Mouse (Mus musculus): ENCODE data around the gene Bicra. TPM values are rescaled to one million over a fixed set of nuclear protein-coding genes. Genes with fewer than 3 reads are reported as not detected.
A peak's percentile ranks its signal among the peaks of the same experiment; 100 is the strongest.

The Bicra gene
- polyA plus RNA-seq, 1 experiment from 2014 or later, result 1.4 TPM

- 84% methylated on average over 3 of the region's 3 CpGs for WGBS (ENCODE audit: insufficient replicate concordance)
- Histone ChIP-seq H3K9ac (no peak overlapping the region), H3K9me3 (replicated peaks) (no peaks in the 10 kb centered on the region), H3K27ac (no peak overlapping the region), H3K4me2 (no peak overlapping the region), H3K27me3 (peaks cover 1% of the 10 kb centered on the region), H3K4me1 (replicated peaks) (0 out of 2 replicates have a peak, but pooled peaks cover 3% of the 10 kb centered on the region), H3K4me3 (replicated peaks) (no peak overlapping the region), H3K36me3 (peaks cover 78% of the 10 kb centered on the region)
- no peak for DNase-seq
- ATAC-seq (ENCODE audit: low read depth), result no peak
Measured at GRCm38 (mm10) chr7:15938621-15939020, 109.1 kb downstream of the Bicra start.

GRCm38 (mm10) chr7:15937491-15937890 is 110.2 kb downstream of the Bicra start:
- Histone ChIP-seq H3K4me1 (replicated peaks) (no peaks in the 10 kb centered on the region), H3K9me3 (replicated peaks) (no peaks in the 10 kb centered on the region), H3K36me3 (peaks cover 67% of the 10 kb centered on the region), H3K9ac (no peak overlapping the region), H3K4me2 (no peak overlapping the region), H3K27me3 (peaks cover 5% of the 10 kb centered on the region), H3K27ac (no peak overlapping the region), H3K4me3 (replicated peaks) (no peak overlapping the region)
- no peak for ATAC-seq (ENCODE audit: low read depth)
- no peak for DNase-seq
- WGBS (ENCODE audit: insufficient replicate concordance), result 68% methylated on average over 5 of the region's 5 CpGs

GRCm38 (mm10) chr7:15933437-15934359 is 114.0 kb downstream of the Bicra start:
- WGBS (ENCODE audit: insufficient replicate concordance), result 28% methylated on average over 16 of the region's 16 CpGs

GRCm38 (mm10) chr7:15931635-15932034 is 116.1 kb downstream of the Bicra start:
- Histone ChIP-seq H3K4me2 (no peak overlapping the region), H3K27me3 (peaks cover 5% of the 10 kb centered on the region), H3K9me3 (replicated peaks) (no peaks in the 10 kb centered on the region), H3K9ac (no peak overlapping the region), H3K36me3 (peaks cover 8% of the 10 kb centered on the region), H3K4me1 (replicated peaks) (peaks cover 6% of the 10 kb centered on the region), H3K27ac (no peak overlapping the region), H3K4me3 (replicated peaks) (no peak overlapping the region)
- no peak for DNase-seq
- ATAC-seq (ENCODE audit: low read depth), result no peak
- 55% methylated on average over 3 of the region's 3 CpGs for WGBS (ENCODE audit: insufficient replicate concordance)

More at GRCm38 (mm10) chr7:15933437-15934359, 114.0 kb downstream of the Bicra start:
- H3K36me3 ChIP-seq, result peaks cover 29% of the 10 kb centered on the region
- no peak overlapping the region for H3K4me2 ChIP-seq
- H3K9me3 ChIP-seq (replicated peaks), result no peaks in the 10 kb centered on the region
- DNase-seq (no peak), ATAC-seq (ENCODE audit: low read depth) (no peak)
- peaks cover 6% of the 10 kb centered on the region for H3K4me1 ChIP-seq (replicated peaks)
- peaks cover 5% of the 10 kb centered on the region for H3K27me3 ChIP-seq
- H3K9ac ChIP-seq, result no peak overlapping the region
- H3K4me3 ChIP-seq (replicated peaks), result no peak overlapping the region
- no peak overlapping the region for H3K27ac ChIP-seq

GRCm38 (mm10) chr7:15930543-15930942 is 117.2 kb downstream of the Bicra start:
- H3K4me1 ChIP-seq (replicated peaks), result peaks cover 6% of the 10 kb centered on the region
- H3K27ac ChIP-seq, result no peak overlapping the region
- WGBS (ENCODE audit: insufficient replicate concordance), result 40% methylated on average over 2 of the region's 2 CpGs
- ATAC-seq (ENCODE audit: low read depth), result no peak
- no peak overlapping the region for H3K4me3 ChIP-seq (replicated peaks)
- DNase-seq, result no peak
- H3K27me3 ChIP-seq, result peaks cover 10% of the 10 kb centered on the region
- no peak overlapping the region for H3K9ac ChIP-seq
- no peak overlapping the region for H3K4me2 ChIP-seq
- H3K9me3 ChIP-seq (replicated peaks), result no peaks in the 10 kb centered on the region
- peaks cover 2% of the 10 kb centered on the region; the same call in 1 of the 2 replicates for H3K36me3 ChIP-seq

- H3K9me3 ChIP-seq (replicated peaks), result no peaks in the 10 kb centered on the region
- H3K9ac ChIP-seq, result no peak overlapping the region
- no peaks in the 10 kb centered on the region for H3K36me3 ChIP-seq
- no peak overlapping the region for H3K27ac ChIP-seq
- DNase-seq, result peak; percentile 65
- H3K27me3 ChIP-seq, result peaks cover 12% of the 10 kb centered on the region
- peaks cover 6% of the 10 kb centered on the region for H3K4me1 ChIP-seq (replicated peaks)
- ATAC-seq (ENCODE audit: low read depth), result peak; percentile 84
- H3K4me3 ChIP-seq (replicated peaks), result no peak overlapping the region
- 19% methylated on average over 4 of the region's 4 CpGs for WGBS (ENCODE audit: insufficient replicate concordance)
- no peak overlapping the region for H3K4me2 ChIP-seq
Measured at GRCm38 (mm10) chr7:15929910-15930309, 117.8 kb downstream of the Bicra start.

GRCm38 (mm10) chr7:15922220-15922773 is 125.4 kb downstream of the Bicra start, which contains the start of gene Selenow:
Gene Selenow (minus strand): TSS chr7:15922402.
- Histone ChIP-seq H3K4me2 (peak within 1 kb of the TSS; percentile 82), H3K9ac (peak within 1 kb of the TSS; percentile 82), H3K4me1 (replicated peaks) (peaks cover 43% of the 10 kb centered on the region), H3K27me3 (peaks cover 17% of the 10 kb centered on the region), H3K4me3 (replicated peaks) (peak within 1 kb of the TSS; percentile 74), H3K9me3 (replicated peaks) (no peaks in the 10 kb centered on the region), H3K36me3 (peaks cover 25% of the 10 kb centered on the region), H3K27ac (peak within 1 kb of the TSS; percentile 80)
- DNase-seq, result peak; percentile 89
- under 1% methylated on average over 33 of the region's 33 CpGs for WGBS (ENCODE audit: insufficient replicate concordance)
- peak; percentile 95 for ATAC-seq (ENCODE audit: low read depth)

GRCm38 (mm10) chr7:15921796-15922195 is 125.9 kb downstream of the Bicra start:
- DNase-seq, result peak; percentile 46
- Histone ChIP-seq H3K27me3 (peaks cover 17% of the 10 kb centered on the region), H3K9me3 (replicated peaks) (no peaks in the 10 kb centered on the region), H3K4me2 (peak overlapping the region; percentile 82), H3K4me1 (replicated peaks) (peaks cover 43% of the 10 kb centered on the region), H3K4me3 (replicated peaks) (peak overlapping the region; percentile 74), H3K36me3 (peaks cover 30% of the 10 kb centered on the region), H3K9ac (peak overlapping the region; percentile 82), H3K27ac (peak overlapping the region; percentile 80)
- ATAC-seq (ENCODE audit: low read depth), result peak; percentile 48
- WGBS (ENCODE audit: insufficient replicate concordance), result 1% methylated on average over 10 of the region's 10 CpGs

Other genes with a start within 250 kb of the Bicra start
- not detected in 2 replicates for gene Obox6, start 208.2 kb downstream of the Bicra start, polyA plus RNA-seq (2015; fragmentation: Nextera tagmentation; extraction: Ambion mirVana)
- not detected in 2 replicates for gene Crx, start 168.0 kb downstream of the Bicra start, polyA plus RNA-seq (2015; fragmentation: Nextera tagmentation; extraction: Ambion mirVana)
- not detected in 2 replicates for gene Crxos, start 165.3 kb downstream of the Bicra start, polyA plus RNA-seq (2015; fragmentation: Nextera tagmentation; extraction: Ambion mirVana)
- gene Selenow, start 125.5 kb downstream of the Bicra start, polyA plus RNA-seq (2015; fragmentation: Nextera tagmentation; extraction: Ambion mirVana), result 368 and 374 TPM in 2 replicates
- 122 and 132 TPM in 2 replicates for gene Nop53, start 101.8 kb downstream of the Bicra start, polyA plus RNA-seq (2015; fragmentation: Nextera tagmentation; extraction: Ambion mirVana)
- 3.9 and 4.6 TPM in 2 replicates for gene Ehd2, start 80.4 kb downstream of the Bicra start, polyA plus RNA-seq (2015; fragmentation: Nextera tagmentation; extraction: Ambion mirVana)
- gene Zfp541, start 13.9 kb upstream of the Bicra start, polyA plus RNA-seq (2015; fragmentation: Nextera tagmentation; extraction: Ambion mirVana), result 0.02 TPM in 1 of 2 replicates, not detected in the other
- gene Napa, start 50.5 kb upstream of the Bicra start, polyA plus RNA-seq (2015; fragmentation: Nextera tagmentation; extraction: Ambion mirVana), result 159 and 165 TPM in 2 replicates
- gene Kptn, start 72.0 kb upstream of the Bicra start, polyA plus RNA-seq (2015; fragmentation: Nextera tagmentation; extraction: Ambion mirVana), result 11.1 and 11.5 TPM in 2 replicates
- gene Slc8a2, start 81.9 kb upstream of the Bicra start, polyA plus RNA-seq (2015; fragmentation: Nextera tagmentation; extraction: Ambion mirVana), result not detected in 2 replicates
- 2.1 and 2.3 TPM in 2 replicates for gene Meis3, start 127.2 kb upstream of the Bicra start, polyA plus RNA-seq (2015; fragmentation: Nextera tagmentation; extraction: Ambion mirVana)
- gene Dhx34, start 174.1 kb upstream of the Bicra start, polyA plus RNA-seq (2015; fragmentation: Nextera tagmentation; extraction: Ambion mirVana), result 6.0 and 6.4 TPM in 2 replicates
- 0.72 and 0.77 TPM in 2 replicates for gene C5ar2, start 196.2 kb upstream of the Bicra start, polyA plus RNA-seq (2015; fragmentation: Nextera tagmentation; extraction: Ambion mirVana)
- 1.4 TPM in 2 replicates for gene C5ar1, start 211.6 kb upstream of the Bicra start, polyA plus RNA-seq (2015; fragmentation: Nextera tagmentation; extraction: Ambion mirVana)
- 3.9 and 4.4 TPM in 2 replicates for gene Inafm1, start 225.7 kb upstream of the Bicra start, polyA plus RNA-seq (2015; fragmentation: Nextera tagmentation; extraction: Ambion mirVana)
- 12.6 and 17.5 TPM in 2 replicates for gene Ccdc9, start 238.9 kb upstream of the Bicra start, polyA plus RNA-seq (2015; fragmentation: Nextera tagmentation; extraction: Ambion mirVana)

Data from liver, embryonic 13.5 days (tissue).